Mouse (Mus musculus) macrophage (primary cell): Measurements from ENCODE around the gene Klhl29. TPM values are rescaled to one million over a fixed set of nuclear protein-coding genes. Genes with fewer than 3 reads are reported as not detected.

Source experiments
- H3K27ac ChIP-seq: fragments of 350-480 bp; formaldehyde crosslinking; 2 replicates; pipeline ENCODE4 v1.9.0; 2021
- H3K36me3 ChIP-seq: fragments of 350-480 bp; formaldehyde crosslinking; 2 replicates; pipeline ENCODE4 v1.9.0; 2021; ENCODE audit errors: inconsistent target
- H3K4me3 ChIP-seq: fragments of 350-480 bp; formaldehyde crosslinking; 2 replicates; pipeline ENCODE4 v1.9.0; 2021; ENCODE audit errors: inconsistent target
- H3K79me2 ChIP-seq: fragments of 350-480 bp; formaldehyde crosslinking; 2 replicates; pipeline ENCODE4 v1.9.0; 2021; ENCODE audit errors: inconsistent target
- WGBS: methylation state at CpG from one replicate; pipeline ENCODE4 v1.1.7; 2026; ENCODE audit warnings: inconsistent platforms; ENCODE audit not compliant: missing documents; 5-methylcytosine and 5-hydroxymethylcytosine counted together
- polyA plus RNA-seq: library from polyadenylated mRNA; stranded (reverse); fragments of 250-400 nt; gene quantifications from 3 replicates; pipeline ENCODE4 v1.2.4, GENCODE M21; 2018; ENCODE audit warnings: inconsistent platforms

Gene Klhl29
- polyA plus RNA-seq, 1 experiment from 2014 or later: not detected

- no peak overlapping the region for H3K27ac ChIP-seq
- WGBS: 81% methylated on average over 4 of the region's 4 CpGs
- no peak overlapping the region for H3K4me3 ChIP-seq
These were observed 108.7 kb downstream of the Klhl29 start for GRCm38 (mm10) chr12:5266773-5267172.

GRCm38 (mm10) chr12:5261476-5261875 is 114.0 kb downstream of the Klhl29 start:
- Histone ChIP-seq H3K4me3 (no peak overlapping the region), H3K27ac (no peak overlapping the region), H3K36me3 (no peaks in the 10 kb centered on the region), H3K79me2 (no peaks in the 10 kb centered on the region)
- WGBS: 86% methylated on average over 3 of the region's 4 CpGs

More at GRCm38 (mm10) chr12:5266773-5267172, 108.7 kb downstream of the Klhl29 start:
- no peaks in the 10 kb centered on the region for H3K36me3 ChIP-seq
- H3K79me2 ChIP-seq: no peaks in the 10 kb centered on the region

GRCm38 (mm10) chr12:5258779-5259178 is 116.7 kb downstream of the Klhl29 start:
- Histone ChIP-seq H3K36me3 (no peaks in the 10 kb centered on the region), H3K27ac (no peak overlapping the region)
- 82% methylated on average over 3 of the region's 3 CpGs for WGBS

GRCm38 (mm10) chr12:5257174-5257573 is 118.3 kb downstream of the Klhl29 start:
- H3K27ac ChIP-seq: no peak overlapping the region
- H3K36me3 ChIP-seq: no peaks in the 10 kb centered on the region
- no peaks in the 10 kb centered on the region for H3K79me2 ChIP-seq
- H3K4me3 ChIP-seq: no peak overlapping the region
- WGBS: 78% methylated on average over 4 of the region's 4 CpGs

More at GRCm38 (mm10) chr12:5258779-5259178, 116.7 kb downstream of the Klhl29 start:
- H3K79me2 ChIP-seq: no peaks in the 10 kb centered on the region
- H3K4me3 ChIP-seq: no peak overlapping the region

- Histone ChIP-seq H3K27ac (no peak overlapping the region), H3K4me3 (no peak overlapping the region), H3K36me3 (no peaks in the 10 kb centered on the region), H3K79me2 (no peaks in the 10 kb centered on the region)
- WGBS: 71% methylated on average over 9 of the region's 9 CpGs
These were observed 120.4 kb downstream of the Klhl29 start for GRCm38 (mm10) chr12:5255079-5255478.

- 92% methylated on average over 4 of the region's 4 CpGs for WGBS
- no peak overlapping the region for H3K27ac ChIP-seq
- no peak overlapping the region for H3K4me3 ChIP-seq
- no peaks in the 10 kb centered on the region for H3K36me3 ChIP-seq
- H3K79me2 ChIP-seq: no peaks in the 10 kb centered on the region
These were observed 121.1 kb downstream of the Klhl29 start for GRCm38 (mm10) chr12:5254246-5254982.

- Histone ChIP-seq H3K79me2 (no peaks in the 10 kb centered on the region), H3K36me3 (no peaks in the 10 kb centered on the region), H3K27ac (no peak overlapping the region), H3K4me3 (no peak overlapping the region)
- 85% methylated on average over 10 of the region's 10 CpGs for WGBS
These were observed 122.0 kb downstream of the Klhl29 start for GRCm38 (mm10) chr12:5253289-5254005.

GRCm38 (mm10) chr12:5252569-5252968 is 122.9 kb downstream of the Klhl29 start:
- WGBS: 84% methylated on average over 2 of the region's 2 CpGs
- Histone ChIP-seq H3K36me3 (no peaks in the 10 kb centered on the region), H3K79me2 (no peaks in the 10 kb centered on the region), H3K27ac (no peak overlapping the region), H3K4me3 (no peak overlapping the region)

- no peaks in the 10 kb centered on the region for H3K79me2 ChIP-seq
- no peak overlapping the region for H3K27ac ChIP-seq
- H3K36me3 ChIP-seq: no peaks in the 10 kb centered on the region
- H3K4me3 ChIP-seq: no peak overlapping the region
- WGBS: 74% methylated on average over 7 of the region's 7 CpGs
These were observed 125.4 kb downstream of the Klhl29 start for GRCm38 (mm10) chr12:5250042-5250441.

GRCm38 (mm10) chr12:5249068-5249467 is 126.4 kb downstream of the Klhl29 start:
- Histone ChIP-seq H3K27ac (no peak overlapping the region), H3K36me3 (no peaks in the 10 kb centered on the region), H3K4me3 (no peak overlapping the region), H3K79me2 (no peaks in the 10 kb centered on the region)
- WGBS: 88% methylated on average over 13 of the region's 13 CpGs

- H3K4me3 ChIP-seq: no peak overlapping the region
- H3K36me3 ChIP-seq: no peaks in the 10 kb centered on the region
- 39% methylated on average over 6 of the region's 6 CpGs for WGBS
- no peak overlapping the region for H3K27ac ChIP-seq
- no peaks in the 10 kb centered on the region for H3K79me2 ChIP-seq
These were observed 128.0 kb downstream of the Klhl29 start for GRCm38 (mm10) chr12:5247505-5247904.

GRCm38 (mm10) chr12:5246721-5247341 is 128.7 kb downstream of the Klhl29 start:
- H3K4me3 ChIP-seq: no peak overlapping the region
- no peaks in the 10 kb centered on the region for H3K79me2 ChIP-seq
- H3K27ac ChIP-seq: no peak overlapping the region
- 63% methylated on average over 15 of the region's 15 CpGs for WGBS
- no peaks in the 10 kb centered on the region for H3K36me3 ChIP-seq

GRCm38 (mm10) chr12:5246193-5246621 is 129.3 kb downstream of the Klhl29 start:
- 91% methylated on average over 9 of the region's 9 CpGs for WGBS
- Histone ChIP-seq H3K36me3 (no peaks in the 10 kb centered on the region), H3K79me2 (no peaks in the 10 kb centered on the region), H3K27ac (no peak overlapping the region), H3K4me3 (no peak overlapping the region)

- 92% methylated on average over 4 of the region's 4 CpGs for WGBS
- no peaks in the 10 kb centered on the region for H3K36me3 ChIP-seq
- H3K27ac ChIP-seq: no peak overlapping the region
- no peak overlapping the region for H3K4me3 ChIP-seq
- no peaks in the 10 kb centered on the region for H3K79me2 ChIP-seq
These were observed 130.3 kb downstream of the Klhl29 start for GRCm38 (mm10) chr12:5245207-5245597.
